Mouse (Mus musculus) kidney, adult 2 months (tissue): ENCODE measurements around the gene Lzts3.

ENCODE experiments used
- CTCF ChIP-seq: fragments of 200-500 bp; conservative IDR thresholded peaks from 2 replicates; pipeline ENCODE4 v1.5.1; 2011; ENCODE audit warnings: low read depth, mild to moderate bottlenecking, control low read depth, low read length, moderate library complexity, mixed read lengths; ENCODE audit not compliant: insufficient read depth, insufficient read length
- POLR2A ChIP-seq: fragments of 200-500 bp; IDR thresholded peaks from one replicate; pipeline ENCODE4 v1.6.1; 2011; ENCODE audit warnings: low read depth, low read length, control low read depth

GRCm38 (mm10) chr2:130591016-130591415 is 51.6 kb downstream of the Lzts3 start:
- TF ChIP-seq CTCF (no peak), POLR2A (no peak)
